Mouse (Mus musculus): ENCODE measurements around the gene Fcrla. TPM values are rescaled to one million over a fixed set of nuclear protein-coding genes. Genes with fewer than 3 reads are reported as not detected.
"Not testable (repeated sequence)": the region's sequence is repeated elsewhere in the genome, so short reads cannot be mapped to it uniquely, and the experiment has no call there.

Gene Fcrla
- polyA plus RNA-seq, 1 experiment from 2014 or later, result not detected

DNA sequence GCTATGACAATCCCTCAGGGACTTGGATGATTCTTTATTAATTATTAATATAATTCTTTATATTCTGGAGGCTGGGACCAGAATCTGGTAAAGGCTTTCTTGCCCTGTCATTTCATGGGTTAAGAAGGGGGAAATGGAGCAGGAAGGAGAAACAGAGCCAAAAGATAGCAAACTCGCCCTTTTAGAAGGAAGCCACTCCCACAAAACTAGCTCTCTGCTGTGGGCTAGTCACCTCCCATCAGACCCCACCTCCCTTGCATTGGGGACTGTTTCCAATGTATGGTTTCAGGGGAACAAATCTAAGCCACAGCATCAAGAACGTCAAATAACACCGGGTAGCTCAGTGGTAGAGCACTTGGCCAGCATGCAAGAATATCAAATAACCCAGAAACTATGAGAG, 30.8 kb upstream of the Fcrla start:
- Histone ChIP-seq H3K27ac (no peak overlapping the region), H3K9me3 (replicated peaks) (no peaks in the 10 kb centered on the region), H3K9ac (no peak overlapping the region), H3K4me3 (no peak overlapping the region), H3K4me1 (no peaks in the 10 kb centered on the region), H3K27me3 (no peaks in the 10 kb centered on the region), H3K36me3 (no peaks in the 10 kb centered on the region), H3K4me2 (replicated peaks) (no peak overlapping the region)
- ATAC-seq (ENCODE audit: low FRiP score), result no peak
- 77% methylated on average over 3 of the region's 3 CpGs for WGBS

DNA sequence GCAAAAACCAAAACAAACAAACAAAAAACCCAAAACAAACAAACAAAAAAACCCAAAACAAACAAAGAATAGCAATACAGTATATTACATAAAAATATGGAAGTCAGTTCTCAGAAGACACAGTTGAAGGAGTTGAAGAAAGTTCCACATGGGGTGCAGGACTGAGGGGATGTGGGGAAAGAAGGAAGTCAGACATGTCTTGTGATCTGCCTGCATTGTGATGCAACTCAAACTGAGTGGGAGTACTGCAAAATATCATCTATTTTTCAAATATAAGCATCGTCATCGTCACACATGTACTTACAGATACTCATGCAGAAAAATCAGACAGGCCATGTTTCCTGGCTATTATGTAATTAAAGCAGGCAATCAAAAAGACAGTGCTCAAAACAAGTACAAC, 25.8 kb upstream of the Fcrla start:
- no peak overlapping the region for H3K4me2 ChIP-seq (replicated peaks)
- H3K36me3 ChIP-seq, result no peaks in the 10 kb centered on the region
- WGBS, result 88% methylated on average over 2 of the region's 2 CpGs
- no peaks in the 10 kb centered on the region for H3K27me3 ChIP-seq
- H3K9ac ChIP-seq, result no peak overlapping the region
- no peaks in the 10 kb centered on the region for H3K4me1 ChIP-seq
- H3K9me3 ChIP-seq (replicated peaks), result no peaks in the 10 kb centered on the region
- no peak for ATAC-seq (ENCODE audit: low FRiP score)
- no peak overlapping the region for H3K4me3 ChIP-seq
- H3K27ac ChIP-seq, result no peak overlapping the region

DNA sequence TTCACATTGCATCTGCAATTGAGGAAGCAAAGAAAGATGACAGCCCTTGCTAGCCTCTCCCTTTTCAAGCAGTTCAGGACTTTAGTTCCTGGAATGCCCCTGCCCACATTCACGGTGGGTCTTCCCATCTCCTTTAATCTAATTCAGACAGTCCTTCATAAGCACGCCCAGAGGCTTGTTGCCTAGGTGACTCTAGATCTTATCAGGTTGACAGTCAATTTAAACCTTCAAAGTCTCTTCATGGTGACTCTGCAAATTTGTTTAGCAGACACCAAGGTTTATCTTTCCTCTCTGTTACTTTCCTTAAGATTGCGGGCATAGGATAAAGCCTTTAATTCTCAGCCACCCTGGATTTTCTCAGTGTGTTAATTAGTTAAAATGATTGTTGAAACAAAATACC, 23.4 kb upstream of the Fcrla start:
- Histone ChIP-seq H3K4me2 (replicated peaks) (no peak overlapping the region), H3K27me3 (no peaks in the 10 kb centered on the region), H3K9ac (no peak overlapping the region), H3K36me3 (no peaks in the 10 kb centered on the region), H3K4me1 (no peaks in the 10 kb centered on the region), H3K9me3 (replicated peaks) (peaks cover 4% of the 10 kb centered on the region; the same call in 1 of the 2 replicates), H3K27ac (no peak overlapping the region), H3K4me3 (no peak overlapping the region)
- ATAC-seq (ENCODE audit: low FRiP score), result no peak
- 72% methylated on average over 3 of the region's 3 CpGs for WGBS

DNA sequence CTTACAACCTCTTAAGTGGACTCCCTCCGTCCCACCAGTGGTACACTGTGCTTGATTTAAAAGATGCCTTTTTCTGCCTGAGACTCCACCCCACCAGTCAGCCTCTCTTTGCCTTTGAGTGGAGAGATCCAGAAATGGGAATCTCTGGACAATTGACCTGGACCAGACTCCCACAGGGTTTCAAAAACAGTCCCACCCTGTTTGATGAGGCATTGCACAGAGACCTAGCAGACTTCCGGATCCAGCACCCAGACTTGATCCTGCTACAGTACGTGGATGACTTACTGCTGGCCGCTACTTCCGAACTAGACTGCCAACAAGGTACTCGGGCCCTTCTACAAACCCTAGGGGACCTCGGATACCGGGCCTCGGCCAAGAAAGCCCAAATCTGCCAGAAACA, 17.5 kb upstream of the Fcrla start:
- not testable (repeated sequence) for H3K4me3 ChIP-seq; H3K4me1 ChIP-seq; H3K4me2 ChIP-seq (replicated peaks); H3K36me3 ChIP-seq; H3K9ac ChIP-seq; H3K27ac ChIP-seq; H3K9me3 ChIP-seq (replicated peaks); H3K27me3 ChIP-seq; ATAC-seq (ENCODE audit: low FRiP score)
- WGBS, result 96% methylated on average over 9 of the region's 9 CpGs

DNA sequence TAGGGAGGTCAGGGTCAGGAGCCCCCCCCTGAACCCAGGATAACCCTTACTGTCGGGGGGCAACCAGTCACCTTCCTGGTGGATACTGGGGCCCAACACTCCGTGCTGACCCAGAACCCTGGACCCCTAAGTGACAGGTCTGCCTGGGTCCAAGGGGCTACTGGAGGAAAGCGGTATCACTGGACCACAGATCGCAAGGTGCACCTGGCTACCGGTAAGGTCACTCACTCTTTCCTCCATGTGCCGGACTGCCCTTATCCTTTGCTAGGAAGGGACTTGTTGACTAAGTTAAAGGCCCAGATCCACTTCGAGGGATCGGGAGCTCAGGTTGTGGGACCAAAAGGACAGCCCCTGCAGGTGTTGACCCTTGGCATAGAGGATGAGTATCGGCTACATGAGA, 16.8 kb upstream of the Fcrla start:
- not testable (repeated sequence) for ATAC-seq (ENCODE audit: low FRiP score); H3K9me3 ChIP-seq (replicated peaks); H3K27me3 ChIP-seq; H3K4me1 ChIP-seq; H3K4me2 ChIP-seq (replicated peaks); H3K36me3 ChIP-seq; H3K4me3 ChIP-seq; H3K9ac ChIP-seq; H3K27ac ChIP-seq
- 96% methylated on average over 9 of the region's 9 CpGs for WGBS

DNA sequence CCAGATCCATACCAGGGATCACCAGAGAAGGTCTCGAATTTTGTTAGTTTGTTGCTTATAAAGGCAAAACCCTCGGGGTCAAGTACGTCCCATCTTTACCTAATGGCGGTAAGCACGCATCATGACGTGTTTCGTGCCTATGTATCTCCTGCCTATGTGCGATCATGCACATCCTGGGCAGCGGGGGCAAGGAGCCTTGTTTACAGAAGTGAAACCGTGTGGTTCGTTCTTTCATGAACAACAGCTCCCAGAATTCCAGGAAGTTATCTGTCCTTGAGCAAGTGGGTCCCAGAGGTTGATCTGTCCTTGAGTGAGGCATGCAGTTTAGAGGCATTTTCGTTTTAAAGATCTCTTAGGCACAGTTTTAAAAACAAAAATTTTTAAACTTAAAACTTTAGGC, 11.9 kb upstream of the Fcrla start:
- WGBS, result 92% methylated on average over 12 of the region's 12 CpGs
- Histone ChIP-seq H3K9me3 (replicated peaks) (peaks cover 4% of the 10 kb centered on the region), H3K4me1 (no peaks in the 10 kb centered on the region), H3K36me3 (no peaks in the 10 kb centered on the region), H3K4me2 (replicated peaks) (no peak overlapping the region), H3K9ac (no peak overlapping the region), H3K4me3 (no peak overlapping the region), H3K27me3 (no peaks in the 10 kb centered on the region), H3K27ac (no peak overlapping the region)
- ATAC-seq (ENCODE audit: low FRiP score), result no peak

DNA sequence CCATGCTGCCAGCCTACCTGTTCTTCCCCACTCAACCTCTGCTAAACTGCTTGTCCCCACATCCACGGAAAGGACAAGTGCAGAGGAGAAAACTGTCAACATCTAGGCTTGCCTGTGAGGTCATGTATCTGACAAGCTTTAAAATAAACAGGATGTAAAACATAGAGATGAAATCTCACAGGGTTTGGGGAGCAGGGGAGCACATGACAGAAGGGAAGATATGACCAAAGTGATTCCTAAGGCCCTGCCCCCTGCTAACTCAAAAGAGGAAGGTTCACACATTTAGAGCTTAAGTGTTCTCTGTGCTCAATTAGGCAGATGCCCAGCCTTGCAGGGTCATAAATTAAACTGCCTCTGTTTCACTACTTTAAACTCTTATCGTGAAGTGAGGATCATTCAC, 7.0 kb upstream of the Fcrla start:
- no peaks in the 10 kb centered on the region for H3K27me3 ChIP-seq
- no peak overlapping the region for H3K4me2 ChIP-seq (replicated peaks)
- 91% methylated on average over 2 of the region's 2 CpGs for WGBS
- H3K36me3 ChIP-seq, result no peaks in the 10 kb centered on the region
- no peak for ATAC-seq (ENCODE audit: low FRiP score)
- no peak overlapping the region for H3K4me3 ChIP-seq
- H3K9ac ChIP-seq, result no peak overlapping the region
- no peaks in the 10 kb centered on the region for H3K4me1 ChIP-seq
- no peak overlapping the region for H3K27ac ChIP-seq
- H3K9me3 ChIP-seq (replicated peaks), result no peaks in the 10 kb centered on the region

DNA sequence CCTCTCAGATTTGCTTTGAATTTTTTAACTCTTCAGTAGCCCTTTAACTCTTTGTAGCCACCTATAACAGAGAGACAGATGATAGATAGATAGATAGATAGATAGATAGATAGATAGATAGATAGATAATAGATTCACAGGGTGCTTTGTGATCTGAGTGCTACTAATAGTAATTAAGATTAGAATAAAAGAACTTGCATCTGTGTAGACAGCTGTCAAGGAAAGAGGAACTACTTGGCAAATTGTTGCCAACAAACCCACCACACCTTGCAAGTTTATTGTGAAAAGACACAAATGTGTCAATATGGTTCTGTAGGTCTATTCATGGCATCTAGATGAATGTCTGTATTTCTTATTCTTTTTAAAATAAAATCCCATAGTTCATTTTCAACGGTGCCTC, 6.6 kb upstream of the Fcrla start:
- H3K27me3 ChIP-seq, result no peaks in the 10 kb centered on the region
- H3K4me3 ChIP-seq, result no peak overlapping the region
- no peak for ATAC-seq (ENCODE audit: low FRiP score)
- H3K4me2 ChIP-seq (replicated peaks), result no peak overlapping the region
- no peak overlapping the region for H3K27ac ChIP-seq
- WGBS, result 83% methylated on average over 1 of the region's 1 CpGs
- no peaks in the 10 kb centered on the region for H3K36me3 ChIP-seq
- no peak overlapping the region for H3K9ac ChIP-seq
- no peaks in the 10 kb centered on the region for H3K4me1 ChIP-seq
- H3K9me3 ChIP-seq (replicated peaks), result no peaks in the 10 kb centered on the region

DNA sequence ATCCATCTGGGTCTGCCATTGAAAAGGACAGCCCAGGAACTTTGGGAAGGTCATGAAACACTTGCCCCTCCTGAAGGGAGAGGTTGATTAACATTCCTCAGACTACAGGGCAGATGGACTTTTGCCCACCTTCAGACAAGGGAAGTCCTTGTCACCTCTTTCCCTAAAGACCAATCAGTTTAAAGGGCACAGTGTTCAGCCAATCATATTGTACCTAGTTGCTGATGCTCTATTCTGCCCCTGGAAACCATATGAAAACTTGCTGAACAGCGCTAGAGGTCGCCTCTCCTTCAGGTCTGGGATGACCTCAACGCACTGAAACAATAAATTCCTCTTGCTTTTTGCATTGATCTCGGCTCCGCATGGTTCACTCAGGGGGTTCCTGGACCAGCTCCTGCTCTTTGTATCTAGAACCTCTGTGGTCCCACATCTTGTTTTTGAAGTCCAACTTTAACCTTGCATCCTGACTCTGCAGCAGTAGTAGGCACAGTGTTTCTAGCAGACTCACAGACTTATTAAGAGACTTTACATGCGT, 6.1 kb upstream of the Fcrla start:
- no peak overlapping the region for H3K9ac ChIP-seq
- no peak overlapping the region for H3K4me3 ChIP-seq
- H3K4me2 ChIP-seq (replicated peaks), result no peak overlapping the region
- no peak overlapping the region for H3K27ac ChIP-seq
- WGBS, result 63% methylated on average over 6 of the region's 6 CpGs
- H3K27me3 ChIP-seq, result no peaks in the 10 kb centered on the region
- no peaks in the 10 kb centered on the region for H3K36me3 ChIP-seq
- no peak for ATAC-seq (ENCODE audit: low FRiP score)
- H3K9me3 ChIP-seq (replicated peaks), result no peaks in the 10 kb centered on the region
- no peaks in the 10 kb centered on the region for H3K4me1 ChIP-seq

DNA sequence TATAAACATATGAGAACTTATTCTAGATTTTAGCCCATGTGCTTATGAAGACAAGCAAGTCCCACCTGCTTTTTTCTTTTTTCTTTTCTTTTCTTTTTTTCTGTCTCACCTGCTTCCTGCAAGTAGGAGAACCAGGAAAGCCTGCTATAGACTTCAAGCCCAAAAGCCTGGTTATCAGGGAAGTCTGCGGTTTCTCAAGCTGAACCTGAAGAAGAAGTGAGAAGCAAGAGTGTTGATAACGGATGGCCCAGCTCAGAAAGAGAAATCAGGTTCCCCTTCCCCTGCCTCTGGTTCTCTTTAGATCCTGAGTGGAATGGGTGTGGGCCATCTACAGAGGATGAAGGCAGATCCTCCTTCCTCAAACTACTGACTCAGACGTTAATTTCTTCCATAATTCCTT, 4.7 kb upstream of the Fcrla start:
- Histone ChIP-seq H3K27ac (no peak overlapping the region), H3K36me3 (no peaks in the 10 kb centered on the region), H3K4me3 (no peak overlapping the region), H3K9me3 (replicated peaks) (no peaks in the 10 kb centered on the region), H3K27me3 (no peaks in the 10 kb centered on the region), H3K4me1 (no peaks in the 10 kb centered on the region), H3K4me2 (replicated peaks) (no peak overlapping the region), H3K9ac (no peak overlapping the region)
- WGBS, result 85% methylated on average over 3 of the region's 3 CpGs
- no peak for ATAC-seq (ENCODE audit: low FRiP score)

DNA sequence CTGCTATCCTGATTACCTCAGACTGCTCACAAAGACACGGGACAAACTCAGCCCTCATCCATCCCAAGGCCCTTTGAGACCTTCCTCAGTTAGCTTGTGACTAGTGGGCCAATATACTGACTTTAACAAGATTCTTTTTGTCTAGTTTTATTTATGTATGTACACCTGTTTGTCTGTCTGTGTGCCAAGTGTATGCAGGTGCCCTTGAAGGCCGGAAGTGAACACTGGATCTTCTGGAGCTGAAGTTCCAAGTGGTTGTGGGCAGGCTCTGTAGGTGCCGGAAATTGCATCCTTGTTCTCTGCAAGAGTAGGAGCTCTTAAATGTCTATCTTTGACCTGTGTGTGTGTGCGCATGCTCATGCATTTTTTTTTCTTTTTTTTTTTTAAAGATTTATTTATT, 1.9 kb upstream of the Fcrla start:
- ATAC-seq (ENCODE audit: low FRiP score), result no peak
- Histone ChIP-seq H3K27me3 (no peaks in the 10 kb centered on the region), H3K4me3 (no peak overlapping the region), H3K4me2 (replicated peaks) (no peak overlapping the region), H3K9ac (no peak overlapping the region), H3K9me3 (replicated peaks) (no peaks in the 10 kb centered on the region), H3K27ac (no peak overlapping the region), H3K36me3 (no peaks in the 10 kb centered on the region), H3K4me1 (no peaks in the 10 kb centered on the region)
- whole genome bisulfite sequencing, result 85% methylated on average over 4 of the region's 4 CpGs

DNA sequence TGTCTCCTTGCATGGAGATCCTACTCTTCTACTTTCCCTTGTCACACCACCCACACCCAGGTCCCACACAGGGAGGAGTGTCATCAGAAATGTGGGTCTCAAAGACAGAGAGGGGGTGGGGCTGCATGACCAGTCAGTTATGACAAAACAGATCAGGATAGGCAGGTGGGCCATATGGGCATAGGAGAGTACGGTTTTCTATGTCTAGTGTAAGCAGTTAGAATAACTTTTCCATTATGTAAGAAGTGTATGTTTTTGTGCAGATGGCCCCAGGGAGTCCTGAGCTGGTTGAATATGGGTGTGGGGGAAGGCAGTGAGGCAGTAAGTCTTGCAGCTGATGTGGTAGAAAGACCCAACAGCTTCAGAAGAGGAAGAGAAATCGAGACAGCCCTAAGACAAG, 1.1 kb upstream of the Fcrla start:
- no peaks in the 10 kb centered on the region for H3K27me3 ChIP-seq
- no peak overlapping the region for H3K9ac ChIP-seq
- no peaks in the 10 kb centered on the region for H3K36me3 ChIP-seq
- no peaks in the 10 kb centered on the region for H3K9me3 ChIP-seq (replicated peaks)
- H3K4me1 ChIP-seq, result no peaks in the 10 kb centered on the region
- no peak overlapping the region for H3K27ac ChIP-seq
- no peak for ATAC-seq (ENCODE audit: low FRiP score)
- no peak overlapping the region for H3K4me3 ChIP-seq
- no peak overlapping the region for H3K4me2 ChIP-seq (replicated peaks)
- 75% methylated on average over 2 of the region's 2 CpGs for WGBS

DNA sequence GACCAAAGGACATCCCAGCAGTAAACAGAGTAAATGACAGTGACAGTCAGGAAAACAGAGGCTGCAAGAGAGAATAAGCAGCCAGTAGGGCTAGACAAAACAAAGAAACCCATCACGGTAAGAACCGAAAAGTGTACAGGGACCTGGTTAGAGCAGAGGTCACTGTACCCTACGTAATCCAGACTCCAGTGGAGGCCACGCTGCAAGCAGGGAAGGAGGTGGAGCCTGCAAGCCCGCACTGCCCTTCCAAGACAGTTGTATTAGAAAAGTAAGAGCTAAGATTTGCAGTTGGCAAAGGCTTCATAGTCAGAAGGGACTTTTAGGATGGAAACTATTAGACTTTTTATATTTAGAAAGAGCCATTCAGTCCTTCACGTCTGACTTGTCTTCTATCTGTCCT, 442 bp downstream of the Fcrla start:
- no peak for ATAC-seq (ENCODE audit: low FRiP score)
- Histone ChIP-seq H3K27ac (no peak overlapping the region), H3K4me1 (no peaks in the 10 kb centered on the region), H3K27me3 (no peaks in the 10 kb centered on the region), H3K36me3 (no peaks in the 10 kb centered on the region), H3K9ac (no peak overlapping the region), H3K4me3 (no peak overlapping the region), H3K9me3 (replicated peaks) (no peaks in the 10 kb centered on the region), H3K4me2 (replicated peaks) (no peak overlapping the region)
- WGBS, result 68% methylated on average over 6 of the region's 6 CpGs

DNA sequence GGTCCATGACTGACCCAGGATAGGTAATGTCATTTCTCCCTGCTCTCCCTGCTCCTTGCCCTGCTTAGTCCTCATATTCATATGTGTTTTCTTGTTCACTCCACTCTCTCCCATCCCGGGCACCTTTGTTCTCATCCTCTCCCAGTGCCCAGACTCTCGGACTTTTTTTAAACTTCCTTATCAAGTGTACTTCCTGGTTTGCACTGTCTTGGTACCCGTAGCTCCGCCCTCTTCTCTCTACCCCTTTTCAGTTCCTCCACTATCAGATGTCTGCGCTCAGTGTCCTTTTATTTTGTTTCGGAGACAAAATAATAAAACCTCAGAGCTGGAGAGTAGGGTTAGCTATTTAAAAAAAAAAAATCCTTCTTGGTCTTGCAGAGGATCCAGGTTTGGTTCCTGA, 2.9 kb downstream of the Fcrla start:
- WGBS, result 85% methylated on average over 6 of the region's 6 CpGs
- Histone ChIP-seq H3K4me1 (no peaks in the 10 kb centered on the region), H3K4me2 (replicated peaks) (no peak overlapping the region), H3K36me3 (no peaks in the 10 kb centered on the region), H3K9me3 (replicated peaks) (no peaks in the 10 kb centered on the region), H3K9ac (no peak overlapping the region), H3K4me3 (no peak overlapping the region), H3K27me3 (no peaks in the 10 kb centered on the region; the same call in 1 of the 2 replicates), H3K27ac (no peak overlapping the region)
- no peak for ATAC-seq (ENCODE audit: low FRiP score)

All from hindbrain, embryonic 12.5 days (tissue).